Mouse (Mus musculus) mesoderm, embryonic 11.5 days (tissue): Measurements from ENCODE around the gene Krtap10-4.

Experiments used
- DNase-seq: peaks from one replicate; pipeline ENCODE4 v3.0.0-alpha.2; 2012; ENCODE audit warnings: low read depth, low spot score

Gene Krtap10-4

DNA sequence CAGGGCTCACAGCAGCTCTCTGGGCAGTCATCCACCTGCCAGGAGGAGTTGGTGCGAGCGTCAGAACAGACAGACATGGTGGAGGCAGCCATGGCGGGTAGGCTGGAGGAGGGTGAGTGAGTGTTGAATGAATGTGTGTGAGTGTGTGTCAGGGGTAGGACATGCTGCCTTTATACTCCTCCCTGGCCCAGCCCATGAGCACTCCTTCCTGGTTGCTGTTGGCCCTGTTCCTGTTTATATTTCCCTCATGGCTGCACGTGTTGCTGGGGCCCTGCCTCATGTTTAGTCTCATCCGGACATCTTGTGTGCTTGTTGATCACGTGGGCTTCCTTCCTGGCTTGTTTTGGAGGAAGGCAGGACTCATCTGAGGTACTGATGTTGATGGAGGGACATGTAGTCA lies at the start of gene Krtap10-4:
Gene Krtap10-4 (minus strand): TSS at position 145 of the 400 bp plus-strand sequence.
- DNase-seq = no peak

DNA sequence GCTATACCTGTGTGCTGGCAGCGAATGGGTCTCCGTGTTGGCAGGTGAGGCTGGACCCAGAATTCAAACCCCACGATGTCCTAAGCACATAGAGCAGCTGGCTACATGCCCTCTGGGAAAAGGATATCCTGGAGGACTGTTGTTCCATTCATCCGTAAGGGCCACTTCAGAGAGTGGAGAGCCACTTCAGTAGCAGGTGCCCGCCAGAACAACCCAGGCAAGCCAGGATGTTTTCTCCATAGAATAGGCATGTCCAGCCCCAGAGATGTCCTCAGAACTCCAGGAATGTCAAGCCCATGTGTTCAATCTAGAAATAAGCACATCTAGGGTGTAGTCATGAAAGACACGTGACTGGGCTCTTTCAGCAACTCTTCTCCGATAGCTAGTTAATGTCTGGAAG lies 42.8 kb upstream of the Krtap10-4 start:
- no peak for DNase-seq

DNA sequence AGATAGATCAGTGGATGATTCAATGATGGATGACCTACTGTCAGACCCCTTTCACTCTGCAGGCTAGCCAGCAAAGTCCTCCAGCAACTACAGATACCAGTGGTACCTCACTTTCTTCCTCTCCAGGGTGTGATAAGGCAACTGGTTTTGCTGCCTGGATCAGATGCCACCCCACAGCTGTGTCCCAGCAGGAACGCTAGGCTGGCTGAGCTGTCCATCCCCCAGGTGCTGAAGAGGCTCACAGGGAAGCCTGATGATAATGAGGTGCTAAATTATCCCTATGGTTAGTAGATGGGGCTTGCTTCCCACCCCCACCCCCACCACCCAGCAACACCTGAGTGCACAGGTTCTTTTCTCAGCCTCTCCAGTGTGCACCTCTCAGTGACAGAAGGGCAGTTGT lies 40.7 kb upstream of the Krtap10-4 start:
- DNase-seq = peak; percentile 8

DNA sequence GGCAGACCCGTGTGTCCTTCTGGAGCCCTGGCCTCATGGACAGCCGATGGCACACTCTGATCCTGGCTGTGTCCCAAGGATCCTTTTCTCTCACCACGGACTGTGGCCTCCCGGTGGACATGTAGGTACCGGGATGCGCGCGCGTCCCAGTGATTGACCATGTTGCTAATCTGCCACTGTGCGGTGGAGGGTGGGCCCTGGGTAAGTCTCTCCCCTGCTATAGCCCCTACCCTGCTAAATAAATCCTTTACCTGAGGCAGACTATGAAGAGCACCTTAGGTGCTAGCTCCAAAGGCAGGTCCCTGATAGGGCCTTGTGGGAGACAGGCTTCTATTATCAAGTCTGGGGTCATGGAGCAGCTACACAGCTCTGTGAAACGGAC lies 37.9 kb upstream of the Krtap10-4 start:
- peak; percentile 12 for DNase-seq

DNA sequence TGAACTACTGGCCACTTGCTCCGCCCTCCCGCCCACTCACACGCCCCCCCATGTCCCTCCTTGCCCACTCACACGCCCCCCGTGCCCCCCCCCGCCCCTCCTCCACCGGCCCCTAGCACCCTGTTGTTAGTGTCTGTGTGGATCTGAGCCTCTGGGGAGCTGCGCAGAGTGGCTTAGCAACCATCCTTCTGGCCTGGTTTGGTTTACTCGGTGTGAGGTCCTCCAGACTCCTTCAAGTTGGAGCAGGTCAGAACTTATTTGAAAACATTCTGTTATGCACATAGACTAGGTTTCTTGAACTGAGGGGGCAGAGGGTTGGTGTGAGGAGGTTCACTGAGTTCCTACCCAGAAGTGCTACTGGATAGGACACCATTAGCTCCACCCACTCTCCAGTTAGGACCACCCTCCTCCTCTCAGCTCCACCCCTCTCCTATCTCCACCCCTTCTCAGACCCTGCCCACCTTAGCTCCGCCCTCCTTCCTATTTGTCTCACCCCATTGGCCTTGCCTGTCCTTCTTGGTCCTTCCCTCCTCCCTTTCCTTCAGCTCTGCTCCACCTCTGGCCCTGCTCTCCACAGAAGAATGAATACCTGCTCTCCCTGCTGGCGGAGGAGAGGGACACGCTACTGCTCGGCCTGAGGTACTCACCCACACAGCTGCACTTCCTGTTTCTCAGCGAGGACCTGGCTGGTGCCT lies 37.3 kb upstream of the Krtap10-4 start:
- peak; percentile 74 for DNase-seq

DNA sequence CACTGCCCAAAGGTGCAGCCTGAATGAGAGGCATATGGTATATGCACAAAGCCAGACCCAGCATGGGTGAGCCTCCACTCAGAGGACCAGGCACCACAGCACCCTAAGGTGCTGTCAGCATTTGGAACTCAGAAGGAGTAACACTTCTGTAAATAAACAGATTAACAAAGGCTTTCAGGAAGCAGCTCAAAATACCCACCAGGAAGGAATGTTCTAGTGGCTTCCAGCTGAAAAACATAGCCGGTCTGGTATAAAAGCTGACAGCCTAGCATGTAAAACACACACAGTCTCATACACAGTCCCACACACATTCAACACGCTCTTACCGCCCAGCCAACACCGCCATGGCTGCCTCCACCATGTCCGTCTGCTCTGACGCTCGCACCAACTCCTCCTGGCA lies 34.8 kb upstream of the Krtap10-4 start, which contains the start of gene Gm3285:
Gene Gm3285 (plus strand): TSS at position 301 of the 400 bp plus-strand sequence.
- no peak for DNase-seq

DNA sequence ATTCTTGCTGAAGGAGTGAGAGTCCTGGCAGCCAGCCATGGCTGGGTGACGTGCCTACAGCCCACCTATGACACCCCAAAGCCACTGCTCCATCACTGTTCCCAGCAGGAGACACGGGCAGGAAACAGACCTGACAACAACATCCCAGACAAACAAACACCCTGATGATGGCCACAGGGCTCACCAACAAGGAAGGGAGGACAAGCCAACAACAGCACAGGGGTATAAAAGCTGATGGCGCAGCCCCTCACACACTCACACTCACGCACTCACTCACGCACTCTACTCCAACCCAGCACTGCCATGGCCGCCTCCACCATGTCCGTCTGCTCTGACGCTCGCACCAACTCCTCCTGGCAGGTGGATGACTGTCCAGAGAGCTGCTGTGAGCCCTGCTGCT lies 25.7 kb upstream of the Krtap10-4 start, which contains the start of gene Gm10318:
Gene Gm10318 (plus strand): TSS at position 301 of the 400 bp plus-strand sequence.
- no peak for DNase-seq

DNA sequence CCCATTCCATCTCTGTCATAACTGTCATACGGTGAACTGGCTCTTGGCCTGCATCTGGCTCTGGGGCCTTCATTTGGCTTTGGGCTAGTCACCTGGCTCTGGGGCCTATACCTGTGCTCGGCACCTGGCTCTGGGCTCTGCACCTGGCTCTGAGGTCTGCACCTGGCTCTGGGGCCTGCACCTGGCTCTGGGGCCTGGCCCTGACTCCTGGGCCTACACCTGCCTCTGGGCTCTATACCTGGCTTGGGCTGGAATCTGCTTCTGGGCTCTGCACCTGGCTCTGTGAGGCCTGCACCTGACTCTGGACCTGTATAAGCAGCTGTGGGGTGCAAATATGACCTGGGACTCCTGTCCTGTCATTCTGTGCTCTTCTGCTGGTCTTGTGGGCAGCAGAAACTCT lies 20.6 kb upstream of the Krtap10-4 start:
- no peak for DNase-seq

DNA sequence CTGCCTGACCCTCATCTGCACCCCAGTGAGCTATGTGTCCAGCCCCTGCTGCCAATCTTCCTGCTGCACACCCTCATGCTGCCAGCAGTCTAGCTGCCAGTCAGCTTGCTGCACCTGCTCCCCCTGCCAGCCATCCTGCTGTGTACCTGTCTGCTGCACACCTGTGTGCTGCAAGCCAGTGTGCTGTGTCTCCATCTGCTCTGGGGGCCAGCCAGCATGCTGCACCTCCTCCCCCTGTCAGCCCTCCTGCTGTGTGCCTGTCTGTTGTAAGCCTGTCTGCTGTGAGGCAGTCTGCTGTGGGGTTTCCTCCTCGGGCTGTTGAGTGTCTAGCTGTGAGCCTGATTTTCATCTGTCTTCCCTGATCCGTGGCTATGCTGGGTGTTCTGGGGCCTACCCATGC lies 20.1 kb upstream of the Krtap10-4 start:
- DNase-seq = no peak

DNA sequence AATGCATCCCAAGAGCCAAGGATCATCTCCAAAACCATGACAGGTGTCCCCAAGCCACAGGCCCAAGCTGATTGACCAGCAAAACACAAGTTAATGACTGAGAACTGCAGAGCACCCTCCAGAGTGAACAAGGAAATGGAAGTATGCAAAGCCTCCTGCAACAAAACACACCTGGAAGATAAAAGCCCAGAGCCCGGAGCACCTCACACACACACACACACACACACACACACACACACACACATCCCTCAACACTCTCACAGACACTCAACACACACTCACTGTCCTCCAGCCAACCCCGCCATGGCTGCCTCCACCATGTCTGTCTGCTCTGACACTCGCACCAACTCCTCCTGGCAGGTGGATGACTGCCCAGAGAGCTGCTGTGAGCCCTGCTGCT lies 19.6 kb upstream of the Krtap10-4 start, which contains the start of gene Gm36176:
Gene Gm36176 (plus strand): TSS at position 301 of the 400 bp plus-strand sequence.
- no peak for DNase-seq

DNA sequence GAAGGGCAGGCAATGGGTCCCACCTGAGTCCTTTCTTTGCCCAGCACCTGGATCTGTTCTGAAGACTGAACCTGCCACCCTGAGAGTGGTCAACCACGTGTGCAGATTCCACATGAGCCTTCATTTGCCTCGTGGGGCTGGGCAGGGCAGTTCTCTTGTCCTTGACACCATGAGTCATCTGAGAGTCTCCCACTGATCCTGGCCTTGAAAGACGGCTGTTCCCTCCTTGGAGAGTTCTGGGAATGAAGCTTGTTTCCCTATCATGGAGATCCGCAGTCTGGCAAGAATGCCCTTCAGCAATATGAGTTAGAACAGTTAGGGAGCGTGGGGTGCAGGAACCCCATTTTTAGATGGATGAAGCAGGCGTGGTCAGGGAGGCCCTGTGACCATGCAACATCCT lies 12.1 kb upstream of the Krtap10-4 start:
- DNase-seq = no peak

DNA sequence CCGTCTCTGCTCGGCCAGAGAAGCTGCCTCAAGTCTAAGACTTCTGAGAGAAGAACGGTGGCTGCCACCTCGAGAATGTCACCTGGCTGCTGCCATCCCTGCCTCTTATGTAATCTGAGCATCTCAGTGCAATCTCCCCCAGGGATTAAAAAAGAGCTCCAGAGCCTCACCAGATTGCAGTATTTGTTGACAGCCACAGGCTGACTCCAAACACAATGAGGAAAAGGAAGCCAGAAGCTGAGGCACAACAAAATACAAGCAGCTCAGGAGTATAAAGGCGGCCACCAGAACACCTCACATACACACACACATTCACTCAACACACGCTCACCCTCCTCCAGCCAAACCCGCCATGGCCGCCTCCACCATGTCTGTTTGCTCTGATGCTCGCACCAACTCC lies 8.8 kb upstream of the Krtap10-4 start, which contains the start of gene Krtap10-10:
Gene Krtap10-10 (plus strand): TSS at position 301 of the 400 bp plus-strand sequence.
- DNase-seq = no peak

DNA sequence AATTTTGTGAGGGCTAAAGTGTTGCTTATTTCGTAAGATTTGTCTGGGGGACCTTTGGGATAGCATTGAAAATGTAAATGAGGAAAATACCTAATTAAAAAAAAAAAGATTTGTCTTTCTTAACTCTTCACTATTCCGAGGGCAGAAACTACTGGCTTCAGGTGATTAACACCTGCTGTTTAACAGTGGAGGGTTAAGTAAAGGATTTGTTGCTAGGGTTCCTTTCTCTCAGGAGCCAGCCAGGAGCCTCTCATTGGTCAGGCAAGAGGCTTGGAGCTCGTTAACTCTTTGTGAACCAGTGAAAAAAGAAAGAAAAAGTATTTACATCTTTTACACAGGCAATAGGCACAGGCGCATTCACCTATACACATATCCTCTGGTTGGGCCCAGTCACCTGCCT lies 7.7 kb downstream of the Krtap10-4 start:
- no peak for DNase-seq

DNA sequence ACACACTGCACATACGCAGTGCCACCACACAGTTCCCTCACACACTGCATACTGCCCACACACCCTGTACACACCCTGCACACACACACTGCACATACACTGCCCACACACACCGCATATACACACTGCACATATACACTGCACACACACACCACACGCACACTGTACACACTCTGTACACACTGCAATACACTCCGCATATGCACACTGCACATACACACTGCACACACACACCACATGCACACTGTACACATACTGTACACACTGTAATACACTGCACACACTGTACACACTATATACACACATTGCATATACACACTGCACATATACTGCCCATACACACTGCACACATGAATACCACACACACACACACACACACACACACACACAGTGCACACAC lies 8.4 kb downstream of the Krtap10-4 start:
- DNase-seq = no peak

DNA sequence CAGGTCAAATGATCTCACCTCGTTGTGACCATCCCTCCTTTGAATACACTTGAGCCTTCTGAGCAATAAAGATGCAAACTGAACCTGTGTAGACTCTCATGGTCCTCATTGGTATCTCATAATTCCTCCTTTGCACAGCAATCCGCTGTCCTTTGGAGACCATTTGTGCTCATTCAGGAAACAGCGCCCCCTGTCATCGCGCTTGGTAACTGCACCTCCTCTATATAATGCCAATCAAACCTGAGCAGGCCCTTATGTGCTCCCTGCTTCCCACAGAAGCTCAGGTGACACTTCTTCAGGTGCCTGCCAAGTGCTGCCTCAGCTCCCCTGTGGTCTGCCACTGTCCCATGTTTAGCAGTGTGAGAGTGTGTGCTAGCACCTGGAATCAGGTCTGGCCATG lies 11.4 kb downstream of the Krtap10-4 start:
- peak; percentile 41 for DNase-seq

DNA sequence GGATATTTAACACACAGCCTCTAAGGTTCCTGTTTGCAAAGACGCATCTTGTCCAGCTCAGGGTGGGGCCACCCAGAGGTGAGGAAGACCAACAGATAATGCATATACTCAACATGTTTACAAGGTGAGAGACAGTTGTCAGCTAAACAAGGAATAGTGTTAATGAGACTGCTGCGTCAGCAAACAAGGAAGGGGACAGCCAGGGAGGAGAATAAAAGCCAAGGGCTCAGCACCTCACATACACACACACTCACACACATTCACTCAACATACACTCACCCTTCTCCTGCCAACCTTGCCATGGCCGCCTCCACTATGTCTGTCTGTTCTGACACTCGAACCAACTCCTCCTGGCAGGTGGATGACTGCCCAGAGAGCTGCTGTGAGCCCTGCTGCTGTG lies 12.5 kb downstream of the Krtap10-4 start, which contains the start of gene Gm2696:
Gene Gm2696 (plus strand): TSS at position 301 of the 400 bp plus-strand sequence.
- DNase-seq = no peak

DNA sequence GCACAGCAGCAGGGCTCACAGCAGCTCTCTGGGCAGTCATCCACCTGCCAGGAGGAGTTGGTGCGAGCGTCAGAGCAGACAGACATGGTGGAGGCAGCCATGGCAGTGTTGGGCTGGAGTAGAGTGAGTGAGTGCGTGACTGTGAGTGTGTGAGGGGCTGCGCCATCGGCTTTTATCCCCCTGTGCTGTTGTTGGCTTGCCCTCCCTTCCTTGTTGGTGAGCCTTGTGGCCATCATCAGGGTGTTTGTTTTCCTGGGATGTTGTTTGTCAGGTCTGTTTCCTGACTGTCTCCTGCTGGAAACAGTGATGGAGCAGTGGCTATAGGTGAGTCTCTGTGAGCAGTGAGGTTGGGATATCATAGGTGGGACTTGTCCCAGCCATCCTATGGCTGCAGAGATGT lies 15.2 kb downstream of the Krtap10-4 start, which contains the start of gene Gm9507:
Gene Gm9507 (minus strand): TSS at position 101 of the 400 bp plus-strand sequence.
- no peak for DNase-seq

DNA sequence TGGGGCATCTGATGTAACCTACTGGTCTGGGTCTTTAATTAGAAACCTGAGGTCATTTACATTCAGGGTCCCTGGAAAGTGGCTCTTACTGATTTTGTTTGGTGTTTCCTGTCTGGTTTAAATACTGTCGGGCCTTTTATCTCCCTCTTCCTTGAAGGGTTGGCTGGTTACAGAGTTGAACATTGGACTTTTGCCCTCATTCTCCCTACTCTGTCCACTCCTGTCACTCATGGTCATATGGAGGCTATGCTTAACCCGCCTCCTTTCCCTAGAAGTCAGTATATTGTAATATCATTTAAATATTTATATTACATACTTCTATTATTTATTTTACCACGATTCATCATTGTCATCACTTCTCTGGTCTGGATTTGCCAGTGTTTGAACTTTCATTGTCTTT lies 22.8 kb downstream of the Krtap10-4 start:
- no peak for DNase-seq

DNA sequence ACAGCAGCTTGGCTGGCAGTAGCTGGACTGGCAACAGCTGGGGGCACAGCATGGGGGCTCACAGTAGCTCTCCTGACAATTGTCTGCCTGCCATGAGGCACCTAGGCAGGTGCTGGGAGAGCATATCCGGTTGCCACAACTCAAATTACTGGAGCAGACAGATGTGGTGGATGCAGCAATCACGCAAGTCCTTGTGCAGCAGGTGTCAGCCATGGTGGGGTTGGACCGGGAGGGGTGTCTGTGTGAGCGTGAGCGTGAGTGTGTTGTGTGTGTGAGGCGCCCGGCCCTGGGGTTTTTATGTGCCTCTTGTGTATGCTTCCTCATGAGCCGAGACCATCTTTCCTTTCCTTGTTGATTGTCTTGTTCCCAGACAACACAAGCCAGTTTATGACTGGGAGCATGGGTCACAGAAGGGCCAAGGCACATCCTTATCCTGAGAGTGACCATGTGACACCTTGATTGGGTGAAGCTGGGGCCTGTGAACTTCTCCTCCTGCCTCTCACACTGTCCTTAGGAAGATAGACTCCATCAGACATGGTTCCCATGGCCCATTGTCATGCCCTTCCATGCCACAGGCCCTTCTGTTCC lies 27.9 kb downstream of the Krtap10-4 start, which contains the start of gene Gm19668:
Gene Gm19668 (minus strand): TSS at position 213 of the 588 bp plus-strand sequence.
- DNase-seq = peak; percentile 29

DNA sequence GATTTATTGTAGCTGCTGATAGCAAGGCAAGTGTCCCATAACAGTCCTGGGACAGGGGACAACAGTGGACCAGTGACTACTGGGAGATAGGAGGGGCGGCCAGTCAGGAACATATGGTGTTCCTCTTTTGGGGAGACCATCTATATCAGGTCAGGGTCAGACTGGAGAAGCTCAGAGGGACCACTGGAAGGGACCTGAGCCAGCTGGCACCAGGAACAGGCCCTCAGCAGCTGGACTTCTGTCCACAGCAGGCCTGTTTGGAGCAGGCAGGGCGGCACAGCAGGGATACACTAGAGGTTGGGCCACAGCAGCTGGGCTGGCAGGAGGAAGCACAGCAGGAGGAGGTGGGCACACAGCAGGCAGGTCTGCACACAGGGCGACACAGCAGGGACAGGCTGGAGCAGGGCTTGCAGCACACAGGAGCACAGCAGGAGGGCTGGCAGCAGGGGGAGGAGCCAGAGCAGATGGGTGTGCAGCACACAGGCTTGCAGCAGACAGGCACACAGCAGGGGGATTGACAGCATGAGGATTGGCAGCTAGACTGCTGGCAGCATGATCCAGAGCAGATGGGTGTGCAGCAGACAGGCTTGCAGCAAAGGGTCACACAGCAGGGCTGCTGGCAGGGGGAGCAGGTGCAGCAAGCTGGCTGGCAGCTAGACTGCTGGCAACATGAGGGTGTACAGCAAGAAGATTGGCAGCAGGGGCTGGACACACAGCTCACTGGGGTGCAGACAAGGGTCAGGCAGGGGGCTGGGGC lies 28.6 kb downstream of the Krtap10-4 start:
- DNase-seq = peak; percentile 16

DNA sequence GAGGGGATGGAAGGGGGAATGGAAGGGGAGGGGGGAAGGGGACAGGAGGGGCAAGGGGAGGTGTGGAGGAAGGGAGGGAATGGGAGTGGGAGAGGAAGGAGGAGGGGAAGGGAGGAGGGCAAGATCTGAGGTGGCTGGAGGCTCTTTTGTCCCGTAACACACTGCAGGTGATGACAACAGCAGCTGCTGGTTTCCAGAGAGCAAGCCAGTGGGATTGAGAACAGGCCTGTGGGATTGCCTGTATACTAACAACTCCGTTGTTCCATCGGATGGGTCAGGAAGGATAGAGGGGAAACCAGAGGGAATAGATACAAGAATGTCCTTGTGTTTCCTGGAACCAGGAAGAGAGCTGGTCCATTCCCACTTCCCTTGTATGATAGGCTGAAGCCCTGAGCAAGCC lies 29.2 kb downstream of the Krtap10-4 start:
- DNase-seq = no peak

DNA sequence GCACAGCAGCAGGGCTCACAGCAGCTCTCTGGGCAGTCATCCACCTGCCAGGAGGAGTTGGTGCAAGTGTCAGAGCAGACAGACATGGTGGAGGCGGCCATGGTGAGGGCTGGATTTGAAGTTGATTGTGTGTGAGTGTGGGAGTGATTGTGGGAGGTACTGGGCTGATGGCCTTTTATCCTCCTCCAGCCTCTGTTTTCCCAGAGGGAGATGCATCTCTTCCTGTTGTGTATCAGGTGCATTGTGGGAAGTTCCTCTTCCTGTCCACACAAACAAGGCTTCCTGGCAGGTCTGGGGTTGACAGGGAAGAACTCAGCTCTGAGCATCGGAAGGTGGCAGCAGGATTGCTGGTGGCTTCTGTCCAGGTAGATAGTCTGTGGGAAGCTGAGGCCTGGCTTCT lies 31.9 kb downstream of the Krtap10-4 start, which contains the start of gene Gm9639:
Gene Gm9639 (minus strand): TSS at position 101 of the 400 bp plus-strand sequence.
- DNase-seq = no peak
